Mouse (Mus musculus) adrenal gland, postnatal 25 days (tissue): ENCODE results near the gene Celf2. TPM values are rescaled to one million over a fixed set of nuclear protein-coding genes. Genes with fewer than 3 reads are reported as not detected.
"Not testable (repeated sequence)": the region's sequence is repeated elsewhere in the genome, so short reads cannot be mapped to it uniquely, and the experiment has no call there.

Source experiments
- DNase-seq: peaks from one replicate; pipeline ENCODE4 v3.0.0; 2021; ENCODE audit warnings: mixed read lengths
- total RNA-seq: library from RNA; stranded (reverse); gene quantifications from 2 replicates; pipeline ENCODE4 v1.2.3, GENCODE M21; 2021

Celf2 gene
- total RNA-seq, 1 experiment from 2014 or later, result 34.5 TPM

DNA sequence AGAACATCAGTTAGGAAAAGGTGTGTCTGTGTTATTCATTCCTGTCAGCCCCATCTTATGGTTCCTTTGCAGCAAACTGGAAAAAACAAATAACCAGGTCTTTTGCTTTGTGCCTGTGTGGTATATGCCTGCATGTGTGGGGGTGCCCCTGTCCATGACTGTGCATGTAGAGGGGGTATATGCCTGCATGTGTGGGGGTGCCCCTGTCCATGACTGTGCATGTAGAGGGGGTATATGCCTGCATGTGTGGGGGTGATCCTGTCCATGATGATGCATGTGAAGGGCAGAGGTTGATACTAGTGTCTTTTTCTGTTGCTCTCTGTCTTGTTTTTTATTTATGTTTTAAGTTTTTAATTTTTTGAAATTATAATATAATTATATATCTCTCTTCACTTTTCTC lies 246.7 kb downstream of the Celf2 start:
- DNase-seq, result not testable (repeated sequence)

- DNase-seq, result no peak
Measured at GRCm38 (mm10) chr2:7260186-7260585, 249.2 kb downstream of the Celf2 start.

DNA sequence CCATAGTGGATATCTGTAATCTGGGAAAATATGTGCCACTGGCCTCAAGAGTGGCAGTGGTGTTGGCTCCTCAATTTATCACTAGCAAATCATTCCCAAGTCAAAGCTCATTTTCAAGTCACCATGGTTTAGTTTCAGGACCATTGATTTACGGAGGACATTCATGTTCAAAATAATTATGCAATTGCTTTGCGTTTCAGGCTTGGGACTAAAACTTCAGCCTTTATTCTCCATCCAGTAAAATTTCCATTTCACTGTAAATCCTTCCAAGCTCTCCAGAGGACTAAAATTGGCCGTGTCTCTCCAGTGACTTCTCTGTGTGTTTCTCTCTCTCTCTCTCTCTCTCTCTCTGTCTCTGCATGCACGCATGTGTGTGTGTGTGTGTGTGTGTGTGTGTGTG lies 249.7 kb downstream of the Celf2 start:
- DNase-seq, result no peak

GRCm38 (mm10) chr2:7256023-7256422 lies 253.3 kb downstream of the Celf2 start:
- DNase-seq, result no peak

- DNase-seq, result no peak
Measured at GRCm38 (mm10) chr2:7255386-7255785, 254.0 kb downstream of the Celf2 start.

DNA sequence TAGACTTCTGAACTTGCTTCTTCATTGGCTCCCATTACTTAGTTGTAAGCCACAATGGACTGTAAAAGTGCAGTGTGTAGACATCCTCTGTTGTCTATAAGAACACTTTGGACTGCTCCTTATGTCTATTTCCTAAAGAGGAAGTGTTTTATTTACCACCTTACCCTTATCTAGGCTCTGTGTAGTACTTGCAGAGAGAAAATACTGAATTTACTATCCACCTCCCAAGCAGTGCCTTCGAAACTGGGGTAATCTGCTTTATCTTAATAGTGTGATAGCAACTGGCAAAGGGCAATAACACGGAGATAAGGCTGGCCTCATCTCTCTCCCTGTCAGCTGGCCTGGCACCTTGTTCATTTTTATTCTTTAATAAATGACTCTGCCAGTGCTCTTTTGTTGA lies 259.0 kb downstream of the Celf2 start:
- no peak for DNase-seq

- no peak for DNase-seq
Measured at GRCm38 (mm10) chr2:7249002-7249401, 260.4 kb downstream of the Celf2 start.

DNA sequence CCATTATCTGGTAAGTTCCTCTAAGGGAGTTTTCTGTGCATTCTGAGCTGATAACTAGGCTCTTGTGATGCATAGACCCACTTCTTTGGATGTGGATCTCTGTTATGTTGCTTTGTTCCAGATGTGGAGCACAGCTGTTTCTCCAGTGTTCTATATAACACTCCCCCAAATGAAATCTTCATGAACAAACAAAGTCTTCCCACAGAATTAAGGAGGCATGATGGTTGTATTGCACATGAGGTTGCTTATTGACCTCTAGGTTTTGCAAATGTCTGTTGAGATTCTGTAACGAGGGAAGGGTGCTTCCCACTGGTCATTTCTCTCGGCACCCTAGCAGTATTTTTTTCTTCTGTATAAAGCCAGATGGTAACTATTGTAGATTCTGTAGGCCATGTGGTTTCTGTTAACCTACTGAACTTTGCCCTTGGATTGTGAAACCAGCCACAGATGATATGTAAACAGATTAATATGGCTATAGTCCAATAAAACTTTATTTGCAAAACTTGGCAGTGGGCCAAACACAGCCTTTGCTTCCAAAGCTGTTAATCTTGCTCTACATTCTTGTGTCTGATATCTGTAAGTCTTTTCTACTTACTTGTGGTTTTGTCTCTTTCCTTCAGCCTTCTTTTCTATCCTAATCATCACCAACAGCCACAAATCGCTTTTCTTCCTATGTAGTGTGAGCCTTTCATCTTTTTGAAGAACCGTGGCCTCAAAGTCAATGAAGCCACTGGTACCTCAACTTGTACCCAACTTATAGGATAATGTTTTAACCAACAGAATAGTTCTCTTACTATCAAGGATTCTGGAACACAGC lies 263.2 kb downstream of the Celf2 start:
- no peak for DNase-seq

DNA sequence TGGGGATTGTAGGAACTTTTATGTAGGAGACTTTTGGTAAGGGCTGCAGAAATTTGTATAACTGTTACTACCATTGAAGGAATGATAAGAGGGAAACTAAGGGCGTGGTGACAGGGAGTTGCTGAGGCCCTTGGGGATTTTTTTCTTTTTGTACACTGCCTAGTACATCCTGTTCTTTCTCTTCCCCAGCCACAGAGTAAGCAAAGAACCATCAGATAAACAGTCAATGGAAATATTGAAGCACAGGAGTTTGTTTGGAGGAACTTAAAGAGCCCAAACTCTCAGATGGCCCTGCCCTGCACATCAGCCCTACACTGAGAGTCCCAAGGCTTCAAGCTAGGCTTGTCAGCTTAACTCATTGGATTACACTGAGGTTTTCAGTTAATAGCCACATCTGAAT lies 267.2 kb downstream of the Celf2 start:
- DNase-seq, result no peak

GRCm38 (mm10) chr2:7241523-7241941 lies 267.8 kb downstream of the Celf2 start:
- no peak for DNase-seq

DNA sequence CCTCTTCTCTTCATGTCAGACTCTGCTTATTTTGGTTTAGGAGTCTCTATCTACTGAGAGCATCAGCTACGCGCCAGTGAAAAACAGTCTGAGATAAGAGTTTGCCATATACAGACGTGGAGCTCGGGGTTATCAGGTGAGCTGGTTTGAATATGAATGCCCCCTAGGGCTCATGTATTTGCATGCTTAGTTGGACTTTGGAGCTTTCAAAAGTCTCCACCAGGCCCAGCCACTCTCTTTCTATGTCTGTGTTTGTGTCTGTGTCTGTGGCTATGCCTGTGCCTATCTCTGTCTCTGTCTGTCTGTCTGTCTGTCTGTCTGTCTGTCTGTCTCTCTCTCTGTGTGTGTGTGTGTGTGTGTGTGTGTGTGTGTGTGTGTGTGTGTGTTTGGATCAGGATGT lies 272.1 kb downstream of the Celf2 start:
- DNase-seq, result no peak

- DNase-seq, result no peak
Measured at GRCm38 (mm10) chr2:7236452-7236851, 272.9 kb downstream of the Celf2 start.

GRCm38 (mm10) chr2:7235059-7235741 lies 274.2 kb downstream of the Celf2 start:
- DNase-seq, result no peak

- no peak for DNase-seq
Measured at GRCm38 (mm10) chr2:7234587-7234986, 274.8 kb downstream of the Celf2 start.

DNA sequence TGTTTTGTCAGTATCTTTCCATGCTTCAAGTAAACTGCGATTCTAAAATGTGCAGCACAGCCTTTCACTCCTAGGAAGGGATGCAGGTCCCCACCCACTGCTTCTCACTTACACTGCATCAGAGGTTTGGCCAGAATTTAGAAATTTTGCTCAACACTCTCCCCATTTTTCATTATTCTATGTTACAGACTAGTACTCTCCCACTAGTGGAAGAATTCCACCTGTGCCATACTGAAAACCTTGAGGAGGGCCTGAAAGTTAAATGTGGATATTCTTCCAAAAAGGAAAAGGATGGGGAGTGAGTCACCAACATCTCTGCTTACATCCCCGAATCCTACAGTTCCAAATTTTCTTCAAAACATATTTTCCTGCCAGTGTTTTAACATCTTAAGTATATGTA lies 276.0 kb downstream of the Celf2 start:
- no peak for DNase-seq

GRCm38 (mm10) chr2:7226785-7227184 lies 282.6 kb downstream of the Celf2 start:
- DNase-seq, result no peak

- DNase-seq, result no peak
Measured at GRCm38 (mm10) chr2:7224346-7225071, 284.9 kb downstream of the Celf2 start.

DNA sequence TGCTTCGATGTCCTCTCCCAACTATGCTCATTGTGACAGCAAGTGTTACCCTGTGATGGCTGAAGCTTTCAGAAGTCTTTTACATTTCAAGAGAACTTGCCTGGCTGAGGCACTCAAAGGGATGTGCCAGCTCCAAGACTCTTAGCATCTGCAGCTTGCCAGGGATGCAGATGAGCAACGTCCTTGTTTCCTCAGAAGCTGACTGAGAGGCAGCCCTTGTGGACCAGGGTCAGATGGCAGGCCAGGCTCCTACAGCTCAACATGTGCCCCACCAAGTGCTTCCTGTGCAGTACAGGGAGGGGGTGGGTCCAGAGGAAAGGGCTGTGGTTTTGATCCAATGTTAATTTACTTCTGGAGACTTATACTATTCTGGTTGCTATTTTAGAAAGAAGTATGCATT lies 285.8 kb downstream of the Celf2 start:
- no peak for DNase-seq

GRCm38 (mm10) chr2:7222886-7223285 lies 286.5 kb downstream of the Celf2 start:
- no peak for DNase-seq

DNA sequence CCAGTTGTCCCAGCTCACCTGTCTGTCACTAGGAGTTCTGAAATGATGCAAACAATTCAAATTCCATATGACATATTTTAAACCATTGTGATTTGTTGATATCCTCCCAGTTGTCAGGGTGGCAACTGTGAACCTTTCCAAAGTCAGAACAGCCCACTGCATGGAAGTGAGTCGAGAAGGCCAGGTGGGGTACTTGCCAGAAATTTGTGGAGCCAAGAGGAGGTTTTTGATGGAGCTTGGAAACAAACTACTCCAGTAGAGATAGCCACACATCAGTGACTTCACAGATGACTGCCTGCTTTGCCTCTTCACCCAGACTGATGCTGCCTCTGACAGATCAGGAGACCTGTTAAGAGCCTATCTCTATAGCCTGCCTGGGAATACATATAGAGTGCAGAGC lies 287.5 kb downstream of the Celf2 start:
- no peak for DNase-seq

DNA sequence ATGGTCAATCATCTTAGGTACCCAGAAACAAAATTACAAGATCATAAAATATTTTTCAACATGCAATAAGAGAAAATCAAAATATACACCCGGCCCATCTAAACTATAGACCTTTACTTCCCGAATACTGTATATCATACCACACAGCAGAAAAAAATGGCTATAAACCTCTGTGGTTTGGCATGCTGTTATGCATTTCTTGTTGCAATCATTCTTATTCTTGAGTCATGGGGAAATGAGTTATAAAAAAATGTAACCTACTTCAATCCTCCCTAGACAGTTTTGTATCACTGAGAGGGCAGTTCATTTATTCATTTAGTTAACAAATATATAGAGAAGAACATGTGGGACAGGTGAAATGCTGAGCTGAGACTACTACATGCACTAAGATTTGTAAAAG lies 291.3 kb downstream of the Celf2 start:
- no peak for DNase-seq

- no peak for DNase-seq
Measured at GRCm38 (mm10) chr2:7207691-7208504, 301.5 kb downstream of the Celf2 start.
